Mouse (Mus musculus) right cerebral cortex, postnatal 25 days (tissue): ENCODE data around the gene Cd38.
A peak's percentile ranks its signal among the peaks of the same experiment; 100 is the strongest.
"Not testable (repeated sequence)": the region's sequence is repeated elsewhere in the genome, so short reads cannot be mapped to it uniquely, and the experiment has no call there.

Experiments
- DNase-seq: peaks from one replicate; pipeline ENCODE4 v3.0.0; 2022

Cd38 gene

DNA sequence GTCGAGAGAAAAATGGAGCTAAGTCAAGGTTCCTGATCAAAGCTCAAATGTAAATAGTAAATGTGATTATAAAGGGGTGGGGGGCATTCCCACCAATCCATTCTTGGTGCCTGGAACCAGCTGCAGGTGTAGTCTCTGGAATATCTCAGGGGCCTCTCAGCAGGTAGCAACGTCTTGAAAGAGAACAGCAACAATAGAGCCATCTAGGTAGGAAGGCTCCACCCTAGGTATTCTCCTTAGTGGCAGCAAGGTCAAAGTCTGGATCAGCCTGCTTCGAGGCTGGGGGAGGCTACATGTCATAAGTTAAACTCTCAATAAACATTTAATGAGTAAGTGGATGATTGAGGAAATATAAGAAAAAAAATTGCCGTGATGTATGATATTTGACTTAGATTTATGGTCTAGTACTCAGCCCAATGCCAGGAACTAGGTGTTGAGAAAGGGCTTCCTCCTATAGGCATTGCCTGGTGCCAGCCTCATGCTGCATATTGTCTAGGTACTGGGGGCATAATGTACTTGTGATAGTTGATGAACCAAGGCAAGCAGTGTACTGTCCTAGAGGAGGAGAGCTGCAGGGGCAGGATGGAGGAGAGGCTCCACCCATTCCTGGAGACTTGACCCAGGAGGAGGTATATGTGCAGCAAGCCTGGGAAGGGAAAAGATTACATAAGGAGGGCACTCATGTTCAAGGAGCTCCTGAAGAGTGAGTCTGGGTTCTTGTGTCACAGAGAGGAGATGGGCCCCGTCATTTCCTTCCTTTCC, 7.5 kb upstream of the Cd38 start:
- no peak for DNase-seq

- DNase-seq = no peak
These were observed 4.7 kb upstream of the Cd38 start for GRCm38 (mm10) chr5:43863642-43864041.

GRCm38 (mm10) chr5:43865316-43865715, 3.0 kb upstream of the Cd38 start:
- DNase-seq = no peak

GRCm38 (mm10) chr5:43868711-43869600, 603 bp downstream of the Cd38 start:
- no peak for DNase-seq

DNA sequence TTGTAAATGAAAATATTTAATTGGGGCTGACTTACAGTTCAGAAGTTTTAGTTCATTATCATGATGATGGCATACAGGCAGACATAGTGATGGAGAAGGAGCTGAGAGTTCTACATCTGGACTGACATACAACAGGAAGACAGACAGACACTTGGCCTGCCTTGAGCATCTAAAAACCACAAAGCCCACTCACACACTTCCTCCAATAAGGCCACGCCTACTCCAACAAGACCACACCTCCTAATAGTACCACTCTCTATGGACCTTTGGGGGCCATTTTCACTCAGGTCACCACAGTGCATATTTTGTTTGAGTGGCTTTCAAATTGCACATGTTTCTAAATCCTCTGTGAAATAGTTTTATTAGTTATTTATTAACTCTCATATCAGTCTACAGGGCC, 3.5 kb downstream of the Cd38 start:
- no peak for DNase-seq

DNA sequence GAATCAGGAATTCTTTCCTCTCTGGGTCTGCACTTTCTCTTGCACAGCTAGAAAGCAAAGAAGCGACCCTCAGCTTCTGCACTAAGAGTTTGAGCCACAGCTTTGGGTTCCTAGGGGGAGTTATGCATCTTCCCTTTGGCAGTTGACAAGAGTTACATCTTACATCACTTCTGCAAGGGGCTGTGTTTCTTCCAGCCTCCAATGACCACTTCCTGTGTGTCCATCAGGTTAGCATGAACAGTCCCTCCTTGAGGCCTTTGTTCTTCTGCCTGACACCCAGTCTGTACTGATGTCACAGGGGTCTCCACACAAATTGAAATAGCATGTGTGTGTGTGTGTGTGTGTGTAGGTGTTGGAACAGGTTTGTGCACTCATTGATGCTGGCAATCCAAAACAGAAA, 4.3 kb downstream of the Cd38 start:
- DNase-seq = no peak

- DNase-seq = no peak
These were observed 13.7 kb downstream of the Cd38 start for GRCm38 (mm10) chr5:43882034-43882433.

GRCm38 (mm10) chr5:43885060-43885820, 16.9 kb downstream of the Cd38 start:
- DNase-seq = no peak

GRCm38 (mm10) chr5:43892386-43892785, 24.0 kb downstream of the Cd38 start:
- no peak for DNase-seq

GRCm38 (mm10) chr5:43894113-43894512, 25.8 kb downstream of the Cd38 start:
- DNase-seq = no peak

DNA sequence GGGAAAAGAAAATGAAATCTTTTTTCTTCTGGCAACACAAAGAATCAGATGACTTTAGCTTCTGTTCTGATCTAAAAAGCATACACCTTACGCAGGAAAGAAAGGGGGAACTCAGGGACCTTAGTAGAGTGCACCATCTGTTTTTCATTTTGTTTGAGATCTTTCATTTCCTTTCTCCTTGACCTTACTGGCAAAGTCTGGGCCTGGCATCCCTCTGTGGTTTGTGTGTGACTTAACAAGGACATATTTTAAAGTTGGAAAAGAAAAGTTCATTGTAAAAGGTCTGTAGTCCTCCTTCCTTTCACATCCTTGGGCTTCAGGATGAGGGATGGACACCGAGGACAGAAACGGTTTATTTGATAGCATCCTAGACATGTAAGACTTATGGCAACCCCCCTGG, 27.6 kb downstream of the Cd38 start:
- DNase-seq = no peak

DNA sequence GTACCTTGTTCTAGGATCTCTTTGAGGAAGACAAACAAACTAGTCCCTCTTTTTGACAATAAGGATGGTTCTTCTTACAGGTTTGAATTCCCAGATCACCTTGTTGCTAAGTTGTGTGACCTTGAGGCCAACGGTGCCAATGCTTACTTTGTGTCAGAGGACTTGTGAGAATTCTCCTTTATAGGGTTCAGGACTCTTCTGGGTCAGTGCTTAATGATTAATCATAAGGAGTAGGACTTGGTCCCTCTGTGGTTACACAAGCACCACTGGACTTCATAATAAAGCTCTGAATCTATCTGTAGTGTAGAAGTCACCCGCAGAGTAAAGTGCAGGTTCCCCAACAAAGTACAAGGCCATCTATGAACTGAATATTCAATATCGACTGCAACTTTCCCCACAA, 36.3 kb downstream of the Cd38 start:
- no peak for DNase-seq

DNA sequence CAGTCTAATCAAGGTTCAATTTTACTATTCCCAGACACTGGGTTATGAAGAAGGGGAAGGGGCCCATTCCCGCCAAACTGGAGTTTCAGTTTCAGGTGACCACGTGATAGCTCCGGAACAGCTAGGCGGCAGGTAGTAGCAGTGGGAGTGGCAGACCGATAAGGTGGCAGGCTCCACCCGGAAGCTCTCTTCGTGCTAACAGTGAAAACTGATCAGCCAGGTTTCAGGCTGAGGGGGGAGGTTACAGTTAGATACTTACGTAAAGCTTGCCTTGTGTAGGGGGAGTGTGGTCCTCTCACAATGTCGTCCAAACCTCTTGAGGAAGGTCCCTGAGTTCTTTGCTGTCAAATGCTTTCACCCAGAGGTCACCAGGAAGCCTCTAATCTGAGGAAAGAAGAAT, 40.9 kb downstream of the Cd38 start:
- DNase-seq = no peak

- no peak for DNase-seq
These were observed 41.7 kb downstream of the Cd38 start for GRCm38 (mm10) chr5:43910006-43910405.

- DNase-seq = not testable (repeated sequence)
These were observed 44.5 kb downstream of the Cd38 start, which contains the start of gene Gm7879 for GRCm38 (mm10) chr5:43912844-43913243. Gene Gm7879, plus strand, starts transcription at chr5:43913144.

DNA sequence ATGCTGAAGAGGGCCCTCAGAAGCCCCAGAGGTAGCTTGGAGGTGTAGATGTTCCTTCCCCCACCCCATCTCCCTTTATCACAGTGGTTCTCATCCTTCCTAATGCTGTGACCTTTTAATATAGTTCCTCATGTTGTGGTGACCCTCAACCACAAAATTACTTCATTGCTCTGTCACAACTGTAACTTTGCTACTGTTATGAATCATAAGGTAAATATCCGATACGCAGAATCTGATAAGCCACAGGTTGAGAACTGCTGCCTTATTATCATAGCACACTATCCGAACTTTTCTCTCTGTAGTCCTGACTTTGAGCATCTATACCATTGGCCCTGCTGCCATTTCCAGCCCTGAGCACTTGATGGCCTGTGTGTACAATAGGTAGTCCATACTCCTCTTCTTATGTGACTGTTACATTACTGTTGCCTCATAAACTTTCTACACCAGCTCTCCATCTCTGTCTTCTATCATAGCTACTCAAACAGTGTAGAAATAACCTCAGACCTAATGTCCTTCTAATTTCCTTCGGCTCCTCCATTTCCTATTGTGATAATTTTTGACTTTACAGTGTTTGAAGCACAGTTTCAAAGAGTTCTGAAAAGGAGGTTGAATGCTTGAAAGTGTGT, 47.0 kb downstream of the Cd38 start:
- DNase-seq = no peak

DNA sequence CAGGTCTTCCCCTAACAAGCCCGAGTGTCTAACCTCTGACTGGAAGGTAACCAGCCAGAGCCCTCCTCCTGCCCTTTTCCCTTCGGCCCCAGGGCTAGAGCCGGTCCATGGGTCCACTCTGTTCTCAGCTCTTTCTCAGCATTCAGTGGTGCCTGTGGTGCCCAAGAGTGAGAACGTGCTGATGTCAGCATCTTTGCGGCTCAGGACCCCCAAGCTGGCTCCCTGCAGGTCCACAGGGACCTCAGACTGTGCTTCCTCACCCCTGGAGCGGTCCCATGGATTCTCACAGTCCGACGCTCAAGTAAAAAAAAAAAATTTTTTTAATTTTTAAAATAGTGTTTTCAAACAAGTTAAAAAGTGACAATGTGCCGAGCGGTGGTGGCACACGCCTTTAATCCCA, 53.5 kb downstream of the Cd38 start:
- no peak for DNase-seq

- peak; percentile 44 for DNase-seq
These were observed 55.6 kb downstream of the Cd38 start for GRCm38 (mm10) chr5:43923933-43924332.

DNA sequence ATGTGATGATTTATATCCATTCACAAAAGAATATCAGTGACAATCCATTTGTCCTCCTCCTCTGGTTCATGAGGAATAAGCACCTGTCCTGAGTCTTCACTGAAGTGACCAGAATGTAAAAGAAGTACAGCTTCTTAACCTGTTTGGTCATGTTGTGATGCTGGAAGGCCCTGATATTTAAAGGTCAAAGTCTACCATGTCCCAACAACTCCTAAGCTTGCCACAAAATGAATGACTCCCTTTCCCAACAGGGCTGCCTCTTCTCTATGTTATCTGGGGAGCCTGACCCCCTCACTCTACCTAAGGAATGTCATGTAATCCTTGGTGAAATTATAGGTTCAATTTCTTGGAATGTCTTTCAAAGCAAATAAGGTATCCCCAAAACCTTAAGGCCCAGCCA, 59.4 kb downstream of the Cd38 start:
- DNase-seq = no peak

GRCm38 (mm10) chr5:43933269-43933668, 64.9 kb downstream of the Cd38 start:
- no peak for DNase-seq

DNA sequence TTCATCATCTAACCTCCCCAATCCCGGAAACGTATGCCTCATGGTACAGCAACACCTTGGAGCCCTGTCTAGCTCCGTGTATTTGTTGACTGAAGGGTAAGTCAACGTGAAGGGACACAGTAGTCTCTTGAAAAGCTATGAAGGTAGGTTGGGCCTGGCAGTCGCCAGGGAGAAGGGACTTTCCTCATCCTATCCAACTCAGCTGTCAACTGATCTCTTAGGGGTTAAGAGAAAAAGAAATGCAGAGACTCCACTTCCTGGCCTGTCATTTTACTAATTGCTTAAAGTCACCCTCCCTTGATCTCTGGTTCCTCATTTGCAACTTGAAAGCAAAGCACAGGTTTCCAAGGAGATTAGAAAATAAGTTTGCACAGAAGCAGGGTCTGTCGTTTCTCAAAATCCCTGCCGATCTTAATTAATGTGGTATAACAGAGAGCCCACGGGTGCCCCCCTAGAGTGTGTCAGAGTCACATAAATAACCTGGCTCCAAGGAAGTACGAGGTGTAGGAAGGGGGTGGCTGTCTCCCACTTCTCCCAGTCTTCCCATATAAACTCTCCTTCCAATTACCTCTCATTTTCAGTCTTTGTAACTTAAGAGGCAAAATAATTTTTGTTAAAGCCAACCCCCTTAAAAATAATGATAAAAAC, 79.1 kb downstream of the Cd38 start:
- DNase-seq = no peak

GRCm38 (mm10) chr5:43948111-43948743, 79.9 kb downstream of the Cd38 start:
- peak; percentile 22 for DNase-seq
